Mouse (Mus musculus) CD4-positive, CD25-positive, alpha-beta regulatory T cell, adult 4 months (primary cell): ENCODE measurements around the gene Sctr. TPM values are rescaled to one million over a fixed set of nuclear protein-coding genes. Genes with fewer than 3 reads are reported as not detected.

Experiments used
- ATAC-seq: one replicate; pipeline ENCODE4 v1.8.0; 2017
- polyA plus RNA-seq, 2 experiments: library from polyadenylated mRNA; unstranded; fragments of 100-300 nt; shearing (Covaris generic); gene quantifications; one replicate each; pipeline ENCODE4 v1.2.1; 2017

The Sctr gene
- under 1 TPM in 1 of 2 experiments, not detected in 1; 0.34 TPM for polyA plus RNA-seq

DNA sequence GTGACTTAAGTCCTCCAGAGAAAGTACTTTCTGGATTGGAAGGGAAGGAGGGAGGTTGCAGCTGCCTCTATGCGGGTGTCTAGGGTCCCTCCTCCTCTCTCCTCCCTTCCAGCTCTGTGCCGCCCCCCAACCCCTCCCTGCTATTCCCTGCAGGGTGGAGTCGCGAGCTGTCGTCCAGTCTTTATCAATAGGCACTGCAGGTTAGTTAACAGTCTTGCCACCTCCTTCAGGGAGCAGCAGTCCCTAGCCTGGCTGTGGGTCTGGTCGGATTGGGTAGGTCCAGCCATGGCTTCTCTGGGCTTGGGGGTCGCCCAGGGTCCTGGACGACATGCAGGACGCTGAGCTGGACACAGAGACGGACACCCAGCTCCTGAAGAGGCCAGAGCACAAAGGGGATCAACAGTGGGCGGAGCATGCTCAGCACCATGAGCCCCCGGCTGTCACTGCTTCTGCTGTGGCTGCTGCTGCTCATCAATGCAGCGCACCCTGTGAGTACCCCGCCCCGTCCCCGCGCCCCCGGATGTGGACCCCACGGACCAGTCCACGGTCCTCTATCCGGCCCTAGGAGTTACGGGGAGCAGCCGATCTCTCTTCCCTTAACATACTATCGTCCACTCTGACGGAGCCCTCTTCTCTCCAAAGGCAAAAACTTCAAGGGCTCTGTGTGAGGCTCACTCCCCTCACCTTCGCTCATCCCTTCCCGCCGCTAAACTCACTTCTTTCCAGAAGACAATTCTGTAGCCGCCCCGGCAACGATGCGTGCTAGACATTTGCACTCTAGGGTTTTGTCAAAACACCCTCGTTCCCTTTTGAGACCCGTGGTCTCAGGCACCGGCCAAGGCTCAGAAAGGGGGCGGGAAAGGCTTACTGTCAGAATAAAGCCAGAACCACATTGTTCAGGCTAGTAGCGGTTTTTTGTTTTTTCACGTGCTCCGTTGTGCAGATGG is at the start of gene Sctr:
Sctr (plus strand) TSS at position 51 of the 947 bp plus-strand sequence.
- no peak for ATAC-seq

DNA sequence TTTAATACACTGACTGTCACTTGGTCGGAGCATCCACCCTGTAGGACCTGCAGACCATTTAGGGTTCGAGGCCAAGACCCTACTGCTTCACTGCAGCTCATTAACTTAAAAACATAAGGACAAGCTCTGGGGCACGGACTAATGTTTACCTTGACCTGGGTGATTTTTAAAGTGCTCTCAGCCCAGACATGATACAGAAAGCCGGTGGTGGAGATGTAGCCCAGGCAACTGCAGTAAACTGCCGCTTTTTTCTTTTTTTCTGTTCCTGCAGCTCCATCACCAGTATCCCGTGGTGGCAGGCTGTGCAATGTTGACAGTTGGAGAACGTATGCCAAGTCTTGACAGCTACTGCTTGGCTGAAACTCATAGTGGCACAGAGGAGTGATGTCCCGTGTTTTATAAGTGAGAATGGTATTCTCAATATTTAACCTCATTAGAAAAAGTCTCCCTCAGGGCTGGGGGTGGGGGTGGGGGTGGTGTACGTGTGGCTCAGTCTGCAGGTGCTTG is 48.9 kb upstream of the Sctr start:
- no peak for ATAC-seq

DNA sequence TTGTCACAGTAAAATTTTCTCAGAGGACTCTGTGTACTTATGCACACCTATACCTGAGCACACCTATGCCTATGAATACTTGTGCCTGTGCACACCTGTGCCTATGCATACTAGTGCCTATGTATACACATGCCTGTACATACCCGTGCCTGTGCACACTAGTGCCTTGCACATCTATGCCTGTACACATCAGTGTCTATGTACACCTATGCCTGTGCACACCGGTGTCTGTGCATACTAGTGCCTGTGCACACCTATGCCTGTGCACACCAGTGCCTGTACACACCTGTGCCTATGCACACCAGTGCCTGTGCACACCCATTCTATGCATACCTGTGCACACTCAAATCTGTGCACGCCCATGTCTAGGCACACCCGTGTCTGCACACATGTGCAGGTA is 47.2 kb upstream of the Sctr start:
- ATAC-seq: no peak

DNA sequence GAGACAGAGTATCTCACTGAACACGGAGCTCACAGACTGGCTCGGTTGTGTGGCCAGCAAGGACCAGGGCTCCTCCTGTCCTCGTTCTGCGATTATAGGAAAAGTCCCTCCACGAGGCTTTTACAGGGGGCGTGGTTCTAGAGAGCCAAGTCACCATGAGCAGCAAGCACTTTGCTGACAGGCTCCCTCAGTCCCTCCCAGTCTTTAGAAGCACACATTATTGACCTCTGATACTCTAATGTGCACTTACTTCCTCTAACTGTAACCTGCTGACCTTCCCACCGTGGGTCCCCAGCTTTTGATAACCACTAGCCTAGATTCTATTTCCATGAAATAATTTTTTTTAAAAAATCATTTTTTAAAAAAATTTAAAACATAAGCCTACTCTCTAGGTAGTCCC is 46.8 kb upstream of the Sctr start:
- ATAC-seq: no peak

DNA sequence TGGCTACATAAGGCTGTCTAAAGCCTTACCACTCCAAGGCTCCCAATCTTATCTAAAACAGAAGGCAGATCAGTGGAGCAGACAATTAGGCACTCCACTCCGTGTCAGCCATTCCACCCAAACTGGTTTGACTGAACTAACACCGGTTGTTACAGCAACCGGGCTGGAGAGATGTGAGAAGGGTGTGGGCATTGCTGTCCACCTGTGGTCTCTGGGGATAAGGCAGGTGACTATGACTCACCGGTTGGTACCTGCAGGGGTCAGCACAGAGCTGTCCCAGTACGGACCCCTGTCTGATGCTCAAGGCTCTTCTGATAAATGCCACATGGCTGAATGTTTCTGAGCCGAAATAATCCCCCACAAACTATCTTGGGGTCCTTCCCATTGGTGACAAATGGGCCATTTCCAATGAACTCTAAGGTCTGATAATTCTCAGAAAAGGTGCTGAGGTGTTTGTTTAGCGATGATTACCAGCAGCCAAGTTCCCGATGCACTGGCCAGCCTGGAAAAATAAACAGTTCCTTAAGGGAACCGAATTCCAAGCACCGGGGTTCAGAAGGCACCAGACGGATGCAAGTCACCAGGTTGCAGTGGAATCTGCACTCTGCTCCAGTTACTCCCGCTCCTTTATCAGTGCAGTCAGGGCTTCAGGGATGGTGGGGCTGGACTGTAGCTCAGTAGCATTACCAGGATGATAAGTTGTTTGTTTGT is 40.7 kb upstream of the Sctr start:
- no peak for ATAC-seq

DNA sequence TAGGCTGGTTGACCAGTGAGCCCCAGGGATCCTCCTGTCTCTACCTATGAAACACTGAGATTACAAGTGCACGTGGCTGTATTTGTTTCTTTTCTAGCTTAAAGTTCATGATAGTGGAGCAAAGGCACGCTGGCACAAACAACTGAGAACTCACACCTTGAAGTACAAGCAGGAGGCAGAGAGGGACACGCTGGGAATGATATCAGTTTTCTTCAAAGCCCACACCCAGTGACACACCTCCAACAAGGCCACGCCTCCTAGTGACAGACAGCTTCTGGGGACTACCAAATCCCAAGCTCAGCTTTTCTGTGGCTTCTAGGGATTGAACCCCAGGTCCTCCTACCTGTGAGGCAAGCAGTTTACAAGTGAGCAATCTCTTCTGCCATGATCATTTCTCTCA is 33.6 kb upstream of the Sctr start:
- no peak for ATAC-seq

DNA sequence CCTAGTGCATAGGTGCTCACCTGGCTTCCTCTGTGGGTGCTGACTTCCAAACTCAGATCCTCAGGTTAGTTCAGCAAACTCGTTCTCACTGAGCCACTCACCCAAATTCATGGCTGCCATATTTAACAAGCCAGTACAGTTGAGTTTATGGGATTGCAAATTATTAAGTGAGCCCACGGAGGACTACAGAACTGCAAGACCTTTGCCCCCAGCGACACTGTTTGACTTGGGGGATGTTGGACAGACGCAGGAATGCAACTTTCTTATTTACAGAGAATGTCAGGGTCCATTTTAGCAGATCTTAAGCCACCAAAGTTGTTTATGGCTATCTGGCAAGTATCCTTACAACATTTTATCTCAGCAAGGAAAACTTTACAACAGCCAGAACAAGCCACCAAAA is 31.6 kb upstream of the Sctr start:
- no peak for ATAC-seq

DNA sequence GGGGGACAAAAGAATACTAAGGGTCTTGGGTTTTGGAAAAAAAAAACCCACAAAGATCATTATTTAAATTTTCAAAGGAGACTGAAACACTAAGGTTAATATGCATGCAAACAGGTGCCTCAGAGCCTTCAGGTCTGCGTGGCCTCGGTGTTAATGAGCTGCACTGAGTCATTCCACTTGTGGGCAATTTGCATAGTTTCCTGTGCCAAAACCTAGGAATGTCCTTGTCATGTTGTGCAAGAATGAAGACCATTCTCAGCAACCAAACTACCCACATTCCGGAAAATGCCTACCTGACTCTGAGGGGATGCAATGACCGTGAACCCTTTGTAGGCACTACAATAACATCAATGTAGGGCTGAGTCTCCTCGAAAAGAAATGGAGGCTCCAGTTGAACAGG is 20.1 kb upstream of the Sctr start:
- no peak for ATAC-seq

DNA sequence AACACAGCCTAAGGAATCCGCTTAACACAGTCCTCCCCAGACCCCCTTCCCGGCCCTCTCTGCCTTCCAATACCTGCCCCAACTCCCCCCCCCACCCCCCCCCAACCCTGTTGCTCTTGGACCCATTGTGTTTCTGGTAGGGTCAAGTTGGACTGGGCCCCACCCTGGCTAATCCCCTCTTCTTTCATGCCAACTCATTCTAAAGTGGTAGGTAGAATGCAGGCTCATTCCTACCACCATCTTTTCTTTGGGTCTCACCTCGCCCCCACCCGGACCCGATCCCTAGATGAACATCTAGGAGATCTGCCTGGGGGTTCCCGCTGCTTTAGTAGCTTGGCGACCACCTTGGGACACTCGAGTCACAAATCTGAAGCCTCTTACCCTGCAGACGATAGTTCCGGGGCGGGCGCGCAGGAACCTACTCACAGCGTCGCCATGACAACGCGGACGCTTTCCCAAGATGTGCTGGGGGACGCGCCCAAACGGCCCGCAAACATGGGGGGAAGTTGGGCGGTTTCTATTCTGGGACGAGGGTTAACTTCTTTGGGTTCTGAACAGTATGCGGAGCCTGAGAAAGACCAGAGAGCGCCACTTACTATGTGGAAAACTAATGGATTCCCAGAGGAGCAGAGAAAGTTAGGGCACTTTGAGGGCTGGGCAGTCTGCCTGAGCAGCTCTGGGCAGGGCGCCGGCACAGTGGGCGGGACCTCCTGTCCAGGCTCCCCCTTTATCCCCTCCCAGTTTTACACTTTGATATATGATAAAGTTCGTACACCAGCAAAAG is 9.7 kb upstream of the Sctr start, which contains the start of gene Cfap221:
Cfap221 (minus strand) TSS at position 437 of the 784 bp plus-strand sequence.
- no peak for ATAC-seq

DNA sequence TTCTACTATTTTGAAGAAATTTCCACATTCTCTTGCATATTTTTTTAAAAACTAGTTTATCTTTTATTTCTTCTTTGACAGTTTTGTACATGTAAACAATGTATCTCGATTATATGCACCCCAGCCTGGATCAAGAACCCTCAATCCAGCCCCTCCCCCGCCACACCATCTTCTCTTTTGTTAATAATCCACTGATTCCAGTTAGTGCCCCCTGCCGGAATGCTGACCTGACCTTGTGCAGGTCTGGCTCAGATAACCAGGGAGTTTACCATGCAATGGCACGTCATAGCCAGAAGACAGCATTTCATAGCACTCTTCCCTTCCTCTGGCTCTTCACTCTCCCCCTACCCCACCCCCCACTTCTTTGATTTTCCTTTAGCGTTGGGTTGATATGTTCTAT is 9.1 kb upstream of the Sctr start:
- no peak for ATAC-seq

DNA sequence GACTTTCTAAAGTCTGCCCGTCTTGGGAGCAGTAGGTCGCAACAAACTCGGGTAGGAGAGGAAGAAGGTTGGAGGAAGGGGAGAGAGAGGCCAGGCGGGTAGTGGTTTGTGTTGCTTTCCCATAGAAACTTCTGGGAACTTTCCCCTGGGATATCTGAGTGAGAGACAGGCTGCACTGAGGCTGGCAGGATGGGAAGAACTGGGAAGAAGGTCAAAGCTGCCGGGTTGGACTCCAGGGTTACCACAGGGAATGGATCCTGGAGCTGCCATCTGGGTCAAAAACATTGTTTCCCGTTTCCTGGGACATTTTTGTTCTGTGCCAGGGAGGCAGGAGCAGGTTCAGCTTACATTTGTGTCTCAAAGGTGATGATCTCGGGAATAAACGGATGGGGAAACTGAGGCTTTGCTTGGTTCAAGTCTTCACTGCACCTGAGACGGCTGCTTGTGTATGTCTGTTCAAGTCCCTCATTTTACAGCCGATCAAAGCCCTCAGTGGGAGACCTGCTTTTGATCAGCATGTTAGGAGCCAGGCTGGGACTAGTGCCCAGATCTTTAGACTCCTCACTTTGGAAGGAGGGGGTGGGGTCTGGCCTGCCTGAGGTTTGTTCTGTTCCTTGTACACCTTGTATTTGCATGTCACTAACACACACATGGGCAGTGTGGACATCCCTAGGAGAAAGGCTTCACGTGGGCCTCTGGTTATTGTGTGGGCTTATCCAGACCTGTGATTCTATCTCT is 1.3 kb downstream of the Sctr start:
- no peak for ATAC-seq

DNA sequence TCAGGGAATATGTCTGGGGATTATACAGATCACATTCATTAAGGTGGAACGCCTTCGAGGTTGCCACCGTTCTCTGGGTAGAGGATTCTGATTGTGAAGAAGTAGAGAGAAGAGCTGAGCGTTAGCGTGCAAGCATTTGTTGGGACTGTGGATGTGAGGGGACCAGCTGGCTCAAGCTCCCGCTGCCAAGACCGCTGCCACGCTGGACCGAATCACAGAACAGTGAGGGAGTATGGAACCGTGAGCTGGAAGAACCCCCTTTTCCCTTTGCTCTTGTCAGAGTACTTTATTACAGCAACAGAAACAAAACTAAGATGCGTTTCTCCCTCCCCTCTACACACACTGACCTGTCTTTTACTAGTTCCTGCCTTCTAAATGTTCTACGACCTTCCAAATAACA is 5.9 kb downstream of the Sctr start:
- ATAC-seq: no peak

DNA sequence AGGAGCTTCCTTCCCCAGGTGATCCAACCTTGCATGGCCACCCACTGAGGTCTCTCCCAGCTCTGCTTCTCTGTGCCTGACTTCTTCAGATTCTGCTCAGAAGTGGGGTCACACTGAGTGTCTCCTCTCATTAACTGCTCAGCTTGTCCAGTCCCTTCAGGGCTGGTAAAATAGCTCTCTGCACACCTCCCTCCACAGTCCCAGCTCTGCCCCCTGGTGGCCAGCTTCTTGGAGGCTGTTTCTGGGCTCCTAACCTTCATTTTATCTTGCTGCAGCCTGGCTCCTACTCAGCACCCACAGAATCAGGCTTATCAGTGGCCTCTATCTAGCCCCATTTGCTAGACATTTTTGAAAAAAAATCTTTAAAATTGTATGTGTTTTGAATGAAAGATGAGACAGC is 6.4 kb downstream of the Sctr start:
- ATAC-seq: no peak

DNA sequence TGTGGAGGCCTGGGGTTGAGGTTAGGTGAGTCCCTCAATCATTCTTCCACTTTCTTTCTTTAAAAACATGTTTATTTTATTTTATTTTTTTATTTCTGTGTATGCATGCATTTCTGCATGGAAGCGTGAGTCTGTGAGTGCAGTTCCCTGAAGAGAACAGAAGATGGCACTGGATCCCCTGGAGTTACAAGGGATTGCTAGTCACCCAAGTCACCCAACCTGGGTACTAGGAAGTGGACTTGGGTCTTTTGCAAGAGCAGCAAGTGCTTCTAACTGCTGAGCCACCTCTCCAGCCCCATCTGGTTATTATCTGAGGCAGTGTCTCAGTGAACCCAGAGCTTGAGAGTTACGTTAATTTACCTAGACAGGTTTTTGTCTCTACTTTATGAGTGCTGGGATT is 9.5 kb downstream of the Sctr start:
- no peak for ATAC-seq

DNA sequence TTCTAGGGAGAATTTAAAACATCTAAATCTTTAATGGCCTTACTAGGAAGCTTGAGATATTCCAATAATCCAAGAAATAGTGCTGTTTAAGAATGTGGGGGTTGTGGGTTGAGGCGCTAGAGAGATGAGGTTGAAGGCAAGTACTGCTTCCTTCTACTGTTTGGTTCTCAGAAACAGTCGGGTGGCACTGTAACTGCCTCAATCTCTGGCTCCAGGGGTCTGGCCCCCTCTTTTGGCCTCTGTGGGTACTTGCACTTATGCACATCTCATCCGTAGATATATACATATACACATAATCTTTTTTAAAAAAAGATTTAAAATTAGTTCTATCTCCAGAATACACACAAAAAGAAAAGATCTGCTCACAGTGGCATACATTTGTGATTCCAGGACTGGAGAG is 12.2 kb downstream of the Sctr start:
- ATAC-seq: no peak

DNA sequence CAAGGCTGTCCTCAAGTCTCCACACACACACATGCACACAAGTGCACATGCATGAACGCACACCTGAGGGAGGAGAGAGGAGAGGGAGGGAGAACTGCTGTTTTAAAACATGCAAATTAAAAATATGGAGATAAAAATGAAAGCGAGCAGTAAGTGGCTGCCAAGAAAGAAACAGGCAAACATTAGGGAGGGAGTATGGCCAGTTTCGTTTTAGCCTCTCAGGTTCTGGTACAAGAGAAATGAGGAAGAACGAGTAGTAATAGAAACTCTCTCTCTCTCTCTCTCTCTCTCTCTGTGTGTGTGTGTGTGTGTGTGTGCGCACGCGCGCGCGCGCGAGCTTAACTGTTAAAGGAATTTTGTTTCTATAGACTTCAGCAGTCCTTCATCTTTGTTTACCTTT is 12.7 kb downstream of the Sctr start:
- ATAC-seq: no peak

DNA sequence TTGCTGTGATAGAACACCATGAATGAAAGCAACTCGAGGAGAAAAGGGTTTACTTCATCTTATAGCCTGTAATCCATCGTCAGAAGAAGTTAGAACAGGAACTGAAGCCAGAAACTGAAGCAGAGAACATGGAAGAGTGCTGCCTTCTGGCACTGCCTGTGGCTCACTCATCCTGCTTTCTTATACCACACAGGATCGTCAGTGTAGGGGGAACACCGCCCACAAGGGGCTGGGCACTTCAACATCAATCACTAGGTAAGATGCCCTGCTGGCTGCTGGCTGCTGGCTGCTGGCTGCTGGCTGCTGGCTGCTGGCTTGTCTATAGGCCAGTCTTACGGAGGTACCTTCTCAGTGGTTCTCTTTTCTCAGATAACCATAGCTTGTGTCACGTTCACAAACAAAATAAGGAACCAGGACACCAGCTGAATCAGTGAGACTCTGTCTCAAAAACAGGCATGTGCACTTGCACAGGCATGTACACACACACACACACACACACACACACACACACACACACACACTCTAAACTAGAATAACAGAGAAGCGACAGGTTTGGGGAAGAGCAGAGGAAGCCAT is 13.7 kb downstream of the Sctr start:
- no peak for ATAC-seq

DNA sequence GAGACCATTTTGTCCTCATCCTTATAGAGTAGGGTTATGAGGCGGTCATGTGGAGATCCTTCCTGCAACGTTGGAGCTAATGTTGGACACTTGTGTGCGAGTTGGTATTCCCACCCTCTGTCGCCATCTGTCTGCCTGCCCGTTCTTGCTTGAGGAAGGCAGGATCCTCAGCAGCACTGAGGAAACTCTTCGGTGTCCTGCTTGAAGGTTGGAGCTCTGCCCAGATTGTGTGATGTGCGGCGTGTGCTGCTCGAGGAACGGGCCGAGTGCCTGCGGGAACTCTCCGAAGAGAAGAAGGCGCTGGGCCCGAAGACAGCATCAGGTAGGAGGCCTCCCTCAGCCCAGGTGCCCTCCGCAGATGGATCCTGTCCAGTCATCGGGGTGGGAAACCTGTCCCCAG is 15.3 kb downstream of the Sctr start:
- no peak for ATAC-seq

DNA sequence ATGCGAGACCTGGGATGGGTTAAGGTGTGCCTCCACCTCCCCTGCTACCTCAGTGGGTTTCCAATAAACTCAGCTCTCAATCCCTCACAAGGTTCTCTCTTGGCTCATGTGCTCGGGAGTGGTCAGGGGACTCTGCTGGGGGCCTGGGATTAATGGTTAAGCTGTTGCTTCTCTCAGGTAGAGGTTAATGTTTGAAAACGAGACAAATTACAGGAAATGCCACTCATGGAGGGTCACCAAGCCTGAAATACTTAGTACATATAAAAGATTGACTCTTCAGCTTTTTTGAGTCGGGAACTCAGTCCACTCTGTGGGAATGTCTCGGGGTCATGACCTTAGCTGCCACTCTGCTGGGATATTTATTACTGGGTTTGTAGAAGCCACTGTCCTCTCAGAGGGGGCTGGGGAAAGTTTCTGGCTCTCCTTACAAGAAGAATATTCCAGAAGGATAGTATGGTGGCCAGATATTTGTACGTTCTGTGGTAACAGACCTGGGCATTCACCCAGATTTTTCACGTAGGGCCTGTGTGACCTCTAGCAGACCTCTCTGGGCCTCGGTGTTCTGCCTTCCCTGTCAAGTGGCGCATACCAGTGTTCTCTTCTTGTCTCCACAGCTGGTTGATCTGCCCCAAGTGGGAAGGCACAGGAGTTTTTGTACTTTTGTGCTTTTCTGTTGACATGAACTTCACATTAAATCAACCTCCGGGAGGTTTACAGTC is 17.8 kb downstream of the Sctr start:
- ATAC-seq: no peak

DNA sequence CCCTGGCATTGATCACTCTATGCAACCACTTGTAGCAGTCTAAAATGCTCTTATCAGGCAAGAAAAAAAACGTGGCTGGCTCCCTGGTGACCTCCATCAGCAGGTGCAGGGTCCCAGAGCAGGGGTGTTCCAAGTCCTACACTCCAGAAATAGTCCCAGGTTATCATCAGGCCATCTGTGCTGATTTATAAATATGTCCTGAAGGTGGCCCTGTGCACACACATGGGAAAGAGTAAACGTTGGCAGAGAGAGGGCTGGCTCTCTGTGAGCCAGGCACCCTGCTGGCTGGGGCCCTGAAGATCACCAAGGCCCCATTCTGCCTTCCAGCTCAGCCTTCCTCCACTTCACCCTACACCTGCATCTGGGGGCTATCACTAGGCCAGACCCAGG is 18.4 kb downstream of the Sctr start:
- no peak for ATAC-seq

DNA sequence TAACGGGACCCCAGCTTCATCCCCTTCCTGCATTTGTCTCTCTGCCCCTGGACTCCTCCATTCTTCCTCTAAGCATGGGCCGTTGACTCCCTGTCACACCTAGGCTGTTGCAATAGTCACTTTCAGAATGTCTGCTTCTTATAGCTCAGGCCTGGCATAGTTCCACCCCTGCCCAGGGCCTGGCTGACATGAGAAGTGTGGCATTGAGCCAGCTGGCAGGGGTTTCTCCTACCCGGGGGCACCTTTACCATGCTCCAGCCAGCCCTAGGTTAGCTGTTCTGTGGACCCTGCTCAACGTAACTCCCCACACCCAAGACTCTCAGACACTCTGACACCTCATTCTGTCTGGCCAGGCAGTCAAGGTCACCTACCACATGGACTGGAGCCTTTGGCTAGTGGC is 21.0 kb downstream of the Sctr start:
- ATAC-seq: no peak
